Mouse (Mus musculus): ENCODE measurements at regions not wholly inside any gene's neighbourhood (a gene's known extent, or its start where the extent isn't known, plus 50 kb on each side); places are given as distances from the start of the nearest gene placed in this dataset. TPM values are rescaled to one million over a fixed set of nuclear protein-coding genes. Genes with fewer than 3 reads are reported as not detected.
"Not testable (repeated sequence)": the region's sequence is repeated elsewhere in the genome, so short reads cannot be mapped to it uniquely, and the experiment has no call there.

DNA sequence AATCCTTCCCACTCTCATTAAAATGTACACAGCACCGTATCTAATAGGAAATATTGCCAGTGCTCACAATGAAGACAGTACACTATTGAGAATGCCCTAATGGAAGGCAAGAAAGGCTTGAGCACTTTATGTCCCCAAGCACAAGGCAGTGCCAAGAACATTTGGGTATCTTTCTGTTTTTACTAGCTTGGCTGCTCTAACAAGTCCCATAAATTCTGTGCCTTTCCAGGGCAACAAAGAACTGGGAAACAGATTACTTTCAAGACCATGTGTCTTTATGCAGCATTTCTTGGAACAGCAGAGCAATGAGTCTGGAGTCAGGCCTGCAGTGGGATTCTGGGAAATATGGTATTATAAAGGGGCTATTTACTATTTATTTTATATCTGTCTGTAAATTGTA is 192.3 kb downstream of the 1700008P02Rik start:
- Histone ChIP-seq H3K27ac (no peak overlapping the region), H3K9ac (no peak overlapping the region), H3K9me3 (replicated peaks) (no peaks in the 10 kb centered on the region), H3K4me3 (no peak overlapping the region), H3K27me3 (no peaks in the 10 kb centered on the region), H3K4me2 (no peak overlapping the region), H3K36me3 (ENCODE audit: poor library complexity, severe bottlenecking) (no peaks in the 10 kb centered on the region), H3K4me1 (no peaks in the 10 kb centered on the region)
- WGBS: 73% methylated on average over 1 of the region's 1 CpGs
- ATAC-seq: no peak

DNA sequence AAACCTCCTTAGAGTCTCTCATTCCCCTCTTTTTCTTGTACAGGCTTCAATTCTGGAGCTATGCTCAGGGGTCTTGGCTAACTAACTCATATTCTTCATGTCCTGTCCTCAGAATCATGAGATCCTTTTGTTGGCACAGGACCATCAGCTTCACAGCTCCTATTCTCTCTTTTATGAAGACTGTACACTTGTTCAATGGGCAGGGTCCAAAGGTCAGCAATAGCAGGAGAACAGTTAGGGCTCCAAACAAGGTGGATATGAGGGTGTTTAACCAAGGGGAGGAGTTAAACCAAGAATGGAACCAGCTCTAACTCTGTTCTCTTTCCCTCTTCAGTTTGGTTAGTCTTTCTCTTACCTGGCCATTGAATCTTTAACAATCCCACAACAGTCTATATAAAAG is 219.4 kb downstream of the 1700008P02Rik start:
- Histone ChIP-seq H3K4me1 (no peaks in the 10 kb centered on the region), H3K4me2 (no peak overlapping the region), H3K9ac (no peak overlapping the region), H3K9me3 (replicated peaks) (no peaks in the 10 kb centered on the region), H3K27ac (no peak overlapping the region), H3K36me3 (ENCODE audit: poor library complexity, severe bottlenecking) (no peaks in the 10 kb centered on the region), H3K4me3 (no peak overlapping the region), H3K27me3 (no peaks in the 10 kb centered on the region)
- no peak for ATAC-seq

DNA sequence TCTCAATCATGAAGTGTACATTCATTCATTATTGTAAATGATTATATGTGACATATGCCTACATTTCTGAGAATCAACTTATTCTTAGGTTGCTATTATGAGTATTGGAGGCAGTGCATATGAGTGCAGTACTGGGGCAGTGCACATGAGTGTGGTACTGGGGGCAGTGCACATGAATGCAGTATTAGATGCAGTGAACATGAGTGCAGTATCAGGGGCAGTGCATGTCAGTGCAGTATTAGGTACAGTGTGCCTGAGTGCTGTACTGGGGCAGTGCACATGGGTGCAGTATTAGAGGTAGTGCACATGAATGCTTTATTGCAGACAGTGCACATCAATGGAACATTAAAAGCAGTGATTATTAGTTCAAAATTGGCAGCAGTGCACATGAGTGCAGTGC is 234.6 kb downstream of the 1700008P02Rik start:
- Histone ChIP-seq H3K9ac (no peak overlapping the region), H3K4me3 (no peak overlapping the region), H3K27me3 (no peaks in the 10 kb centered on the region), H3K36me3 (ENCODE audit: poor library complexity, severe bottlenecking) (no peaks in the 10 kb centered on the region), H3K27ac (no peak overlapping the region), H3K9me3 (replicated peaks) (no peaks in the 10 kb centered on the region), H3K4me2 (no peak overlapping the region), H3K4me1 (no peaks in the 10 kb centered on the region)
- ATAC-seq: peak; percentile 51; the same call in 1 of the 2 replicates

DNA sequence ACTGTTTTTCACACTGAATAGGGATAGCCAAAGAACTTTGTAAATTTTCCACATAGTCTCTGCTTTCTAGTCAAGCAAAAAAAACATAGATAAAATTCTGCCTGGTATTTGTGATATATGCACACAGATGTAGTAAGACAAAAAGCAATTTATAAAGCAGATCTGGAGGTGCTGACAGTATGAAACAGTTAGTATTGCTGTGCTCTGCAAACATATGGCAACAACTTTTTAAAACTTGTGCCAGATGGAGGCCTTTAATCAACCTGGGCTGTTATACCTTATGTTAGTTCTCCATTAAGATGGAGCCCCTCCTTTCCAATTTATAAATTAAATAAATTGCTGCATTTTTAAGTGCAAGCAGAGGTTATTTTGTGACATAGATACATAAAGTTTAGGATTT is 237.3 kb downstream of the 1700008P02Rik start:
- no peak for ATAC-seq

GRCm38 (mm10) chr3:6382296-6382695 is 237.9 kb downstream of the 1700008P02Rik start:
- no peaks in the 10 kb centered on the region for H3K9me3 ChIP-seq (replicated peaks)
- H3K36me3 ChIP-seq (ENCODE audit: poor library complexity, severe bottlenecking): no peaks in the 10 kb centered on the region
- no peaks in the 10 kb centered on the region for H3K4me1 ChIP-seq
- 82% methylated on average over 1 of the region's 1 CpGs for WGBS
- no peak overlapping the region for H3K4me2 ChIP-seq
- H3K9ac ChIP-seq: no peak overlapping the region
- H3K27ac ChIP-seq: no peak overlapping the region
- ATAC-seq: no peak
- no peak overlapping the region for H3K4me3 ChIP-seq
- H3K27me3 ChIP-seq: no peaks in the 10 kb centered on the region

More for the DNA sequence above, 237.3 kb downstream of the 1700008P02Rik start:
- Histone ChIP-seq H3K36me3 (ENCODE audit: poor library complexity, severe bottlenecking) (no peaks in the 10 kb centered on the region), H3K27ac (no peak overlapping the region), H3K4me1 (no peaks in the 10 kb centered on the region), H3K9me3 (replicated peaks) (no peaks in the 10 kb centered on the region), H3K9ac (no peak overlapping the region), H3K4me2 (no peak overlapping the region), H3K27me3 (no peaks in the 10 kb centered on the region), H3K4me3 (no peak overlapping the region)

DNA sequence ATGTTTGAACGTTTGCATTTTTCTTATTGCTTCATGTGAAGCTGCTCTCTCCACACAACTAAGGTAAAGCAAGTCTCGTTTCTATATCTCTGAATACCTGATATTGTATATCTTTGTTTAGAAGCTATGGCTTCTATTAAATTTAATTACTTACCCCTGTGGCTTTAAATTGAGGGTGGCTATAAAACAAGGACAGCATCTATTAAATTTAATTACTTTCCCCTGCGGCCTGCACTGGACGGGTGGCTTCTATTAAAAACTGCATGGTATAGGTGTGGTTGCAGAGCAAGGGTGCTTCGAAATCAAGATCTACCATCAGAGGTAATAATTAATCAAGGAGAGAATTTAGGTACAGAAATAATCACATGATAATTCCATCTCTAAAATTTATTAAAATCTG is 238.5 kb downstream of the 1700008P02Rik start:
- no peaks in the 10 kb centered on the region for H3K27me3 ChIP-seq
- no peak overlapping the region for H3K4me2 ChIP-seq
- 70% methylated on average over 5 of the region's 5 CpGs for WGBS

DNA sequence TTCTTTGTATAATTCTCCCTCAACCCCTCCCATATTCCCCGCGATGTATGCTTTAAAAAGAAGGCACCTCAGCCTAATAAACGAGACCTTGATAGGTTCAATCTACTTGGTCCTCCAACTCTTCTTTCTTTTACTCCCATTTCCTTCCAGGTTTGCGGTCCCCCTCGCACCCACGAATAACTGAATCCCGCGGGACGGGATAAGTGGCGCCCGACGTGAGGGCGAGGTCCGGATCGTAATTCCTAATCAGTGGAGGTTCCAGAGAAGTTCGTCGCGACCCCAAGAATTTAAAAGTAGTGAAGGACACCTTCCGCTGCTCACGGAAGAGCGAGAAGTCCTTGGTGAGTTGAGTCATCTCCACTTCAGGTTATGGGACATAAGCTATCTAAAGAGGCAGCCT is 281.2 kb downstream of the 1700008P02Rik start:
- H3K4me3 ChIP-seq; H3K4me2 ChIP-seq; H3K9ac ChIP-seq; H3K27me3 ChIP-seq; H3K4me1 ChIP-seq; H3K27ac ChIP-seq; H3K9me3 ChIP-seq (replicated peaks); ATAC-seq; H3K36me3 ChIP-seq (ENCODE audit: poor library complexity, severe bottlenecking): not testable (repeated sequence)
- 100% methylated on average over 1 of the region's 21 CpGs for WGBS

More for the DNA sequence above, 238.5 kb downstream of the 1700008P02Rik start:
- Histone ChIP-seq H3K4me1 (no peaks in the 10 kb centered on the region), H3K36me3 (ENCODE audit: poor library complexity, severe bottlenecking) (no peaks in the 10 kb centered on the region), H3K9ac (no peak overlapping the region), H3K4me3 (no peak overlapping the region), H3K9me3 (replicated peaks) (no peaks in the 10 kb centered on the region), H3K27ac (no peak overlapping the region)
- ATAC-seq: no peak

GRCm38 (mm10) chr3:6320818-6321504 is 299.3 kb downstream of the 1700008P02Rik start:
- H3K4me1 ChIP-seq: no peaks in the 10 kb centered on the region
- no peaks in the 10 kb centered on the region for H3K27me3 ChIP-seq
- H3K9ac ChIP-seq: no peak overlapping the region
- no peak overlapping the region for H3K4me3 ChIP-seq
- ATAC-seq: no peak
- no peak overlapping the region for H3K27ac ChIP-seq
- no peaks in the 10 kb centered on the region for H3K9me3 ChIP-seq (replicated peaks)
- WGBS: 76% methylated on average over 6 of the region's 6 CpGs
- no peak overlapping the region for H3K4me2 ChIP-seq
- no peaks in the 10 kb centered on the region for H3K36me3 ChIP-seq (ENCODE audit: poor library complexity, severe bottlenecking)

- no peaks in the 10 kb centered on the region for H3K4me1 ChIP-seq
- H3K9me3 ChIP-seq (replicated peaks): no peaks in the 10 kb centered on the region
- no peak overlapping the region for H3K27ac ChIP-seq
- no peak overlapping the region for H3K9ac ChIP-seq
- H3K4me2 ChIP-seq: no peak overlapping the region
- ATAC-seq: 0 out of 2 replicates have a peak, but pooled peaks have one; percentile 24
- H3K4me3 ChIP-seq: no peak overlapping the region
- no peaks in the 10 kb centered on the region for H3K36me3 ChIP-seq (ENCODE audit: poor library complexity, severe bottlenecking)
- no peaks in the 10 kb centered on the region for H3K27me3 ChIP-seq
These were observed 330.7 kb downstream of the 1700008P02Rik start for GRCm38 (mm10) chr3:6289500-6289899.

GRCm38 (mm10) chr3:6280636-6281035 is 339.6 kb downstream of the 1700008P02Rik start:
- Histone ChIP-seq H3K36me3 (ENCODE audit: poor library complexity, severe bottlenecking) (no peaks in the 10 kb centered on the region), H3K27ac (no peak overlapping the region), H3K27me3 (no peaks in the 10 kb centered on the region), H3K4me1 (no peaks in the 10 kb centered on the region), H3K9me3 (replicated peaks) (no peaks in the 10 kb centered on the region), H3K4me2 (no peak overlapping the region), H3K4me3 (no peak overlapping the region), H3K9ac (no peak overlapping the region)
- no peak for ATAC-seq

Small RNA genes lying in the stretch of these regions (microRNA-seq; reads per million reads assigned to microRNA genes)
- gene Gm23147: not detected

All from forebrain, embryonic 13.5 days (tissue).